Comparison of ENCODE assay signal across 12 mouse cellular contexts in genomic region chr11:8444759-8445422, GRCm38 (mm10).
A peak's percentile ranks its signal among the peaks of the same experiment; 100 is the strongest.
DNase-seq lines count a peak whose midpoint lies in the region; ATAC-seq and TF ChIP-seq lines count a peak whose summit lies in the region.
"Had no signal": no experiment of that assay in that cellular context is flagged by ENCODE, and none has a peak within 500 bp of the region (broad histone marks: within the 10 kb centered on the region; RNA-seq: fewer than 3 reads in every experiment).

No protein-coding gene starts in this region.

- WGBS in heart, embryonic 15.5 days: 52% methylated on average over 13 of the region's 13 CpGs
- 81% methylated on average over 13 of the region's 13 CpGs for WGBS in heart, adult 2 months
- 65% methylated on average over 13 of the region's 13 CpGs for WGBS in lung, postnatal 0 days
- 91% methylated on average over 13 of the region's 13 CpGs for WGBS in macrophage (ENCODE audit: missing documents)
- WGBS in forebrain, embryonic 13.5 days: 82% methylated on average over 13 of the region's 13 CpGs

- no peak overlapping the region for H3K9ac ChIP-seq in heart, embryonic 15.5 days
- H3K9ac ChIP-seq in heart, adult 2 months (ENCODE audit: low read depth, low read length): no peak overlapping the region
- no peak overlapping the region for H3K9ac ChIP-seq in lung, postnatal 0 days (replicated peaks; ENCODE audit: low read depth)
- H3K9ac ChIP-seq in forebrain, embryonic 13.5 days: no peak overlapping the region
- H3K9ac ChIP-seq: forebrain, embryonic 12.5 days; limb, embryonic 12.5 days; stomach, embryonic 15.5 days had no signal

- H3K27ac ChIP-seq in heart, embryonic 15.5 days: peak overlapping the region; percentile 76
- H3K27ac ChIP-seq in heart, adult 2 months: no peak overlapping the region
- H3K27ac ChIP-seq in lung, postnatal 0 days (ENCODE audit: low read length): peak overlapping the region; percentile 72
- peak overlapping the region; percentile 71; the same call in 1 of the 2 replicates for H3K27ac ChIP-seq in macrophage
- H3K27ac ChIP-seq in forebrain, embryonic 13.5 days: no peak overlapping the region

- H3K36me3 ChIP-seq in heart, embryonic 15.5 days: peaks cover 60% of the 10 kb centered on the region
- H3K36me3 ChIP-seq in heart, adult 2 months (ENCODE audit: control insufficient read depth, insufficient read depth, low read length): peaks cover 9% of the 10 kb centered on the region
- peaks cover 43% of the 10 kb centered on the region for H3K36me3 ChIP-seq in lung, postnatal 0 days (ENCODE audit: insufficient read depth, low read length)
- H3K36me3 ChIP-seq in macrophage (ENCODE audit: inconsistent target): peaks cover 83% of the 10 kb centered on the region
- H3K36me3 ChIP-seq in forebrain, embryonic 13.5 days (ENCODE audit: poor library complexity, severe bottlenecking): peaks cover 25% of the 10 kb centered on the region; the same call in 1 of the 2 replicates

- intact Hi-C loops in heart, adult 2 months (cut with DNase I): no loop called here

- DNase-seq in heart, adult 2 months: no peak
- peak; percentile 42 for DNase-seq in lung, postnatal 0 days (ENCODE audit: low spot score)
- no peak for DNase-seq in lung, adult 18-20 months
- DNase-seq in NIH3T3 (ENCODE audit: low read depth): peak; percentile 36
- DNase-seq: cerebellum, adult 11 months; kidney, adult 8-10 months had no signal

- peaks cover 30% of the 10 kb centered on the region for H3K4me1 ChIP-seq in heart, embryonic 15.5 days (replicated peaks)
- H3K4me1 ChIP-seq in heart, adult 2 months (ENCODE audit: control insufficient read depth, insufficient read depth, low read length): peaks cover 3% of the 10 kb centered on the region
- no peaks in the 10 kb centered on the region for H3K4me1 ChIP-seq in lung, postnatal 0 days (ENCODE audit: insufficient read depth, low read depth, low read length)
- peaks cover 16% of the 10 kb centered on the region for H3K4me1 ChIP-seq in forebrain, embryonic 13.5 days

- H3K27me3 ChIP-seq in heart, embryonic 15.5 days: no peaks in the 10 kb centered on the region
- H3K27me3 ChIP-seq in heart, adult 2 months (ENCODE audit: control insufficient read depth, insufficient read depth, low read length): no peaks in the 10 kb centered on the region
- no peaks in the 10 kb centered on the region for H3K27me3 ChIP-seq in lung, postnatal 0 days (replicated peaks; ENCODE audit: insufficient read depth, low read length)
- H3K27me3 ChIP-seq in forebrain, embryonic 13.5 days: no peaks in the 10 kb centered on the region
- H3K27me3 ChIP-seq: forebrain, embryonic 12.5 days; limb, embryonic 12.5 days; stomach, embryonic 15.5 days had no signal

- no peak for TF ChIP-seq CTCF in heart, adult 2 months (IDR thresholded peaks at IDR 0.05)
- TF ChIP-seq CTCF in lung, postnatal 0 days (IDR thresholded peaks at IDR 0.05): no peak

- H3K4me2 ChIP-seq in heart, embryonic 15.5 days: no peak overlapping the region
- H3K4me2 ChIP-seq in lung, postnatal 0 days (replicated peaks; ENCODE audit: low read depth, low read length): no peak overlapping the region
- no peak overlapping the region for H3K4me2 ChIP-seq in forebrain, embryonic 13.5 days
- H3K4me2 ChIP-seq: forebrain, embryonic 12.5 days; limb, embryonic 12.5 days; stomach, embryonic 15.5 days had no signal

- no peak overlapping the region for H3K4me3 ChIP-seq in heart, embryonic 15.5 days
- H3K4me3 ChIP-seq in heart, adult 2 months: no peak overlapping the region
- H3K4me3 ChIP-seq in lung, postnatal 0 days (ENCODE audit: low read depth, low read length): no peak overlapping the region
- no peak overlapping the region for H3K4me3 ChIP-seq in macrophage (ENCODE audit: inconsistent target)
- H3K4me3 ChIP-seq in forebrain, embryonic 13.5 days: no peak overlapping the region
- H3K4me3 ChIP-seq: forebrain, embryonic 12.5 days; limb, embryonic 12.5 days; stomach, embryonic 15.5 days had no signal

- TF ChIP-seq EP300 in heart, adult 2 months (IDR thresholded peaks at IDR 0.05; ENCODE audit: insufficient read depth, low read depth, low read length): no peak
- peak; percentile 59 for TF ChIP-seq EP300 in lung, postnatal 0 days (IDR thresholded peaks at IDR 0.05)

- H3K9me3 ChIP-seq in heart, embryonic 15.5 days (replicated peaks): no peaks in the 10 kb centered on the region
- H3K9me3 ChIP-seq in lung, postnatal 0 days (ENCODE audit: low read length): no peaks in the 10 kb centered on the region
- H3K9me3 ChIP-seq in forebrain, embryonic 13.5 days (replicated peaks): no peaks in the 10 kb centered on the region
- H3K9me3 ChIP-seq: forebrain, embryonic 12.5 days; limb, embryonic 12.5 days; stomach, embryonic 15.5 days had no signal

- no peak for TF ChIP-seq POLR2A in heart, adult 2 months (IDR thresholded peaks at IDR 0.05; ENCODE audit: insufficient read depth, low read depth, low read length)

- H3K79me2 ChIP-seq in heart, adult 2 months (replicated peaks; ENCODE audit: control insufficient read depth, insufficient read depth, low read length): no peaks in the 10 kb centered on the region
- H3K79me2 ChIP-seq in macrophage (ENCODE audit: inconsistent target): no peaks in the 10 kb centered on the region; the same call in 1 of the 2 replicates

- ATAC-seq in heart, embryonic 15.5 days (replicated peaks; ENCODE audit: insufficient number of reproducible peaks, insufficient read depth, low FRiP score, low read depth): peak; percentile 45; the same call in 1 of the 2 replicates
- peak; percentile 61 for ATAC-seq in lung, postnatal 0 days
- no peak for ATAC-seq in forebrain, embryonic 13.5 days

Comparison
In these comparisons a context has a peak if more than half of its experiments do, and no peak if none do; other contexts are left out.
1. H3K27ac ChIP-seq: peak in heart, embryonic 15.5 days (single experiment), lung, postnatal 0 days (single experiment) and macrophage (single experiment); none in heart, adult 2 months (single experiment) and forebrain, embryonic 13.5 days (single experiment).
2. DNase-seq: peak in lung, postnatal 0 days (single experiment) and NIH3T3 (single experiment); none in heart, adult 2 months (0 of 2) and lung, adult 18-20 months (0 of 2).